Mouse (Mus musculus) G1E (cell line): ENCODE results near the gene BC005537.

Experiments used
- CTCF ChIP-seq: IDR thresholded peaks from 2 replicates; pipeline ENCODE4 v1.5.1; 2012; ENCODE audit warnings: low read depth, low read length, inconsistent platforms, mixed read lengths
- TAL1 ChIP-seq: conservative IDR thresholded peaks from 2 replicates; pipeline ENCODE4 v1.6.1; 2012; ENCODE audit warnings: low read depth, low read length, inconsistent platforms, mixed read lengths

DNA sequence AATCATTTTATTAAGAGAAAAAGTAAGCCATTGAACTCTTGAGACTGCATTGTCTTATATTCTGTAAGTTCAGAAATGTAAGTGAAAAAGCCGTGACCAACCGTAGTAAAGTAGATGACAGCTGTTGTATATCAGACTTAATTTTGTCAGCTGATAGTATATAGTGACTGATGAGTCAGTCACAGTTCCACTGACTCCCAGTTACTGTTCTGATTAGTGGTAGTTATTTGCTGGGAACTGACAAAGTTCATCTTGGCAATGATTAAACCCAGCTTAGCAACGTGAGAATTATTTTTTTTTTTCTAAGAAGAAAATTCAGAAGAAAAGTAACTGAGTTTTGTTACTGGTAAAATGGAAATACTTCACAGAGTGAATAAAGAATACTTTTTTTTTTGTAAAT lies 40.2 kb downstream of the BC005537 start:
- TF ChIP-seq CTCF (no peak), TAL1 (no peak)
